Mouse (Mus musculus) liver, embryonic 14.5 days (tissue): ENCODE measurements around the gene Oxld1.

ENCODE experiments used
- CTCF ChIP-seq: IDR thresholded peaks from 2 replicates; pipeline ENCODE4 v1.5.1; 2016; ENCODE audit warnings: antibody characterized with exemption, low read depth, control low read depth
- EP300 ChIP-seq: IDR thresholded peaks from 2 replicates; pipeline ENCODE4 v1.6.1; 2016; ENCODE audit warnings: antibody characterized with exemption, low read depth

DNA sequence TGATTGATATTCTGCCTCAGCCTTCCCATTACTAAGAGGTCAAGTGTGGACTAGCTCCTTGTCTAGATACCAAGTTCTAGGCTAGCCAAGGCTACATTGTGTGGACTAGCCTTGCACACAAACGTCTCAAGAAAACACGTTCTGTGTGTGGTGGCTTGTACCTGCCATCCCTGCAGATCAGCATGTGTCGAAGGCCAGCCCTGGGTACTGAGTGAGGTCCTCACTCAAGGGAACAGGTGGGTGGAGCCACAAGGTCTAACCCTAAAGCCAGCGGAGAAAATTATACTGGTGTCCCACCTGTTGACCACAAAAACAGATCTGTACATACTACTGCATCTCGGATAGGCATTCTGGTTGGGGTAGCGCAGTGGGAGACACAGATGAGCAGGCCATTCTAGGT lies 42.0 kb upstream of the Oxld1 start:
- no peak for TF ChIP-seq CTCF
- no peak for TF ChIP-seq EP300
